Mouse (Mus musculus) MEL (cell line): Measurements from ENCODE around the gene Pigl. TPM values are rescaled to one million over a fixed set of nuclear protein-coding genes. Genes with fewer than 3 reads are reported as not detected.

ENCODE experiments used
- DNase-seq: peaks from one replicate; pipeline ENCODE4 v3.0.0; 2011; ENCODE audit warnings: low read depth, low spot score
- H3K27ac ChIP-seq: 2 replicates; pipeline ENCODE4 v1.5.1; 2012; ENCODE audit warnings: low read depth, mild to moderate bottlenecking, control low read depth, low read length, moderate library complexity; ENCODE audit not compliant: control insufficient read depth
- H3K27me3 ChIP-seq, 2 experiments: fragments of 150-350 bp in 1 of 2; sonication (generic) in 1 of 2; 2 replicates each; pipeline ENCODE4 v1.6.1; 2012; ENCODE audit warnings: low read length in 2 of 2, mild to moderate bottlenecking in 2 of 2, improper control_type of control experiment in 1 of 2, moderate library complexity in 1 of 2; ENCODE audit not compliant: insufficient read depth in 2 of 2, control insufficient read depth in 1 of 2
- H3K36me3 ChIP-seq, 2 experiments: 2 replicates each; pipeline ENCODE4 v1.6.1; 2012 to 2014; ENCODE audit warnings: low read length in 2 of 2, improper control_type of control experiment in 1 of 2, inconsistent platforms in 1 of 2, mild to moderate bottlenecking in 1 of 2; ENCODE audit not compliant: insufficient read depth in 2 of 2, control insufficient read depth in 1 of 2
- H3K4me1 ChIP-seq, 2 experiments: fragments of 150-350 bp in 1 of 2; sonication (generic) in 1 of 2; 2 replicates each; pipeline ENCODE4 v1.6.1; 2012; ENCODE audit warnings: low read length in 2 of 2, improper control_type of control experiment in 1 of 2, mild to moderate bottlenecking in 1 of 2; ENCODE audit not compliant: insufficient read depth in 2 of 2, control insufficient read depth in 1 of 2
- H3K4me3 ChIP-seq, 2 experiments: fragments of 150-350 bp in 1 of 2; sonication (generic) in 1 of 2; 2 replicates each; pipeline ENCODE4 v1.5.1; 2012; ENCODE audit warnings: low read depth in 2 of 2, low read length in 2 of 2, mild to moderate bottlenecking in 2 of 2, moderate library complexity in 2 of 2, control low read depth in 1 of 2, improper control_type of control experiment in 1 of 2; ENCODE audit not compliant: control insufficient read depth in 1 of 2, insufficient read depth in 1 of 2
- H3K79me2 ChIP-seq: 2 replicates; pipeline ENCODE4 v1.6.1; 2012; ENCODE audit warnings: mild to moderate bottlenecking, low read length, moderate library complexity; ENCODE audit not compliant: control insufficient read depth, poor library complexity, insufficient read depth
- H3K9ac ChIP-seq: 2 replicates; pipeline ENCODE4 v1.6.1; 2012; ENCODE audit warnings: low read depth, mild to moderate bottlenecking, control low read depth, low read length, moderate library complexity; ENCODE audit not compliant: control insufficient read depth, poor library complexity, severe bottlenecking
- H3K9me3 ChIP-seq: fragments of 150-350 bp; sonication (generic); replicated peaks from 2 replicates; pipeline ENCODE4 v1.6.1; 2012; ENCODE audit warnings: mild to moderate bottlenecking, low read length, improper control_type of control experiment, moderate library complexity; ENCODE audit not compliant: insufficient read depth
- CTCF ChIP-seq, 3 experiments: IDR thresholded peaks in 2 of 3; conservative IDR thresholded peaks in 1 of 3; 2 replicates each; pipeline ENCODE4 v1.5.1; 2011 to 2012; ENCODE audit warnings: low read length in 3 of 3, low read depth in 2 of 3, mild to moderate bottlenecking in 2 of 3, improper control_type of control experiment in 1 of 3, inconsistent platforms in 1 of 3, mixed read lengths in 1 of 3, moderate library complexity in 1 of 3; ENCODE audit not compliant: control insufficient read depth in 1 of 3, insufficient read depth in 1 of 3, poor library complexity in 1 of 3, severe bottlenecking in 1 of 3
- ETS1 ChIP-seq: IDR thresholded peaks from 2 replicates; pipeline ENCODE4 v1.6.1; 2012; ENCODE audit warnings: low read depth, mild to moderate bottlenecking, inconsistent platforms, low read length, improper control_type of control experiment, moderate library complexity
- HCFC1 ChIP-seq: IDR thresholded peaks from 2 replicates; pipeline ENCODE4 v1.6.1; 2012; ENCODE audit warnings: low read depth, mild to moderate bottlenecking, inconsistent platforms, low read length, improper control_type of control experiment, moderate library complexity
- JUND ChIP-seq: IDR thresholded peaks from 2 replicates; pipeline ENCODE4 v1.6.1; 2011; ENCODE audit warnings: low read depth, mild to moderate bottlenecking, improper control_type of control experiment, low read length
- MAX ChIP-seq: IDR thresholded peaks from 2 replicates; pipeline ENCODE4 v1.6.1; 2011; ENCODE audit warnings: low read length, improper control_type of control experiment
- MAZ ChIP-seq: IDR thresholded peaks from 2 replicates; pipeline ENCODE4 v1.6.1; 2012; ENCODE audit warnings: low read depth, mild to moderate bottlenecking, inconsistent platforms, low read length, improper control_type of control experiment
- MEF2A ChIP-seq: IDR thresholded peaks from 2 replicates; pipeline ENCODE4 v1.6.1; 2014; ENCODE audit warnings: low read depth, mild to moderate bottlenecking, inconsistent platforms, low read length, improper control_type of control experiment; ENCODE audit not compliant: poor library complexity, insufficient replicate concordance, severe bottlenecking; ENCODE audit errors: extremely low read depth
- MYC ChIP-seq: IDR thresholded peaks from 2 replicates; pipeline ENCODE4 v1.6.1; 2011; ENCODE audit warnings: low read depth, mild to moderate bottlenecking, low read length, improper control_type of control experiment, moderate library complexity
- NELFE ChIP-seq: IDR thresholded peaks from 2 replicates; pipeline ENCODE4 v1.6.1; 2011; ENCODE audit warnings: low read depth, low read length, improper control_type of control experiment
- POLR2A ChIP-seq, 2 experiments: IDR thresholded peaks; 2 replicates each; pipeline ENCODE4 v1.6.1; 2011 to 2012; ENCODE audit warnings: low read length in 2 of 2, mild to moderate bottlenecking in 2 of 2, control low read depth in 1 of 2, improper control_type of control experiment in 1 of 2, low read depth in 1 of 2, moderate library complexity in 1 of 2; ENCODE audit not compliant: control insufficient read depth in 1 of 2, insufficient read depth in 1 of 2, poor library complexity in 1 of 2
- POLR2AphosphoS2 ChIP-seq: IDR thresholded peaks from 2 replicates; pipeline ENCODE4 v1.6.1; 2011; ENCODE audit warnings: low read length, improper control_type of control experiment
- POLR2AphosphoS5 ChIP-seq: IDR thresholded peaks from 2 replicates; pipeline ENCODE4 v1.6.1; 2012; ENCODE audit warnings: low read depth, borderline replicate concordance, mild to moderate bottlenecking, inconsistent platforms, low read length, moderate library complexity, mixed read lengths
- TBP ChIP-seq: IDR thresholded peaks from 2 replicates; pipeline ENCODE4 v1.8.0; 2011; ENCODE audit warnings: low read depth, low read length, improper control_type of control experiment
- TCF12 ChIP-seq: IDR thresholded peaks from 2 replicates; pipeline ENCODE4 v1.6.1; 2014; ENCODE audit warnings: low read depth, mild to moderate bottlenecking, inconsistent platforms, low read length, improper control_type of control experiment, moderate library complexity
- UBTF ChIP-seq: IDR thresholded peaks from 2 replicates; pipeline ENCODE4 v1.6.1; 2012; ENCODE audit warnings: low read depth, mild to moderate bottlenecking, inconsistent platforms, low read length, improper control_type of control experiment, moderate library complexity, borderline replicate concordance; ENCODE audit not compliant: insufficient read depth
- USF1 ChIP-seq: IDR thresholded peaks from 2 replicates; pipeline ENCODE4 v1.6.1; 2014; ENCODE audit warnings: low read depth, mild to moderate bottlenecking, inconsistent platforms, low read length, improper control_type of control experiment, moderate library complexity
- USF2 ChIP-seq, 2 experiments: IDR thresholded peaks; 2 replicates each; pipeline ENCODE4 v1.6.1; 2011 to 2012; ENCODE audit warnings: improper control_type of control experiment in 2 of 2, low read length in 2 of 2, borderline replicate concordance in 1 of 2, inconsistent platforms in 1 of 2, low read depth in 1 of 2, mild to moderate bottlenecking in 1 of 2; ENCODE audit not compliant: insufficient read depth in 1 of 2
- ZMIZ1 ChIP-seq: IDR thresholded peaks from 2 replicates; pipeline ENCODE4 v1.6.1; 2012; ENCODE audit warnings: low read depth, mild to moderate bottlenecking, inconsistent platforms, low read length, improper control_type of control experiment, moderate library complexity
- ZNF384 ChIP-seq: IDR thresholded peaks from 2 replicates; pipeline ENCODE4 v1.6.1; 2012; ENCODE audit warnings: low read depth, mild to moderate bottlenecking, inconsistent platforms, low read length, improper control_type of control experiment
- polyA plus RNA-seq, 2 experiments: library from polyadenylated mRNA; stranded (reverse) in 1 of 2; unstranded in 1 of 2; fragments of >175 nt in 1 of 2; fragments of >200 nt in 1 of 2; gene quantifications; 2 replicates each; pipeline versions ENCODE4 v1.2.1 to v1.2.4; 2012; ENCODE audit warnings: low replicate concordance in 2 of 2, low read depth in 1 of 2; ENCODE audit not compliant: insufficient read length in 2 of 2, insufficient read depth in 1 of 2, missing spikeins in 1 of 2
- total RNA-seq: library from RNA; depleted of rRNA; stranded (reverse); fragments of 300-350 nt; gene quantifications from 2 replicates; pipeline ENCODE4 v1.2.3, GENCODE M21; 2012

The Pigl gene
- total and polyA plus RNA-seq, 3 experiments = 2.0 to 4.1 TPM; not detected in 1

DNA sequence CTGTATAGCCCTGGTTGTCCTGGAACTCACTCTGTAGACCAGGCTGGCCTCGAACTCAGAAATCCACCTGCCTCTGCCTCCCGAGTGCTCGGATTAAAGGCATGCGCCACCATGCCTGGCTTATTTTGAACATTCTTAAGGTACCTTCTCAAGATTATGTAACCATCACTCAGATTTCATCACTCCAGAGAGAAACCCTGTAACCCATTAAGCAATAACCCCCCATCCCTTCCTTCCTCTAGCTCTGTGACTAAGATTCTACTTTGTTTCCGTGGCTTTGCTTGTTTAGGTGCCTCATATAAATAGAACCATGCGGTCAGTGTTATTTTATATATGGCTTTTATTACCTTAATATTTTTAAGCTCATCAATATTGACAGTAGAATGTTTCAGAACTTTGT is 12.2 kb downstream of the Pigl start:
- no peak for DNase-seq
- Histone ChIP-seq H3K4me1 (peaks cover 21 to 29% of the 10 kb centered on the region in 2 experiments), H3K36me3 (peaks cover 0 to 26% of the 10 kb centered on the region in 2 experiments; a peak in 2 of 4 replicates), H3K9me3 (no peaks in the 10 kb centered on the region), H3K9ac (no peak overlapping the region), H3K79me2 (no peaks in the 10 kb centered on the region), H3K27ac (no peak overlapping the region), H3K4me3 (no peak overlapping the region), H3K27me3 (no peaks in the 10 kb centered on the region)
- TF ChIP-seq ZMIZ1 = no peak
- TF ChIP-seq MEF2A = no peak
- TF ChIP-seq POLR2AphosphoS2 = no peak
- no peak for TF ChIP-seq JUND
- TF ChIP-seq HCFC1 = no peak
- TF ChIP-seq CTCF (IDR thresholded peaks at IDR 0.05 in 2 of 3, conservative IDR thresholded peaks at IDR 0.05 in 1 of 3; ENCODE audit: control insufficient read depth in 1 of 3, insufficient read depth in 1 of 3, low read depth in 2 of 3, low read length in 3 of 3, poor library complexity in 1 of 3, severe bottlenecking in 1 of 3) = no peak
- TF ChIP-seq MAX = no peak

DNA sequence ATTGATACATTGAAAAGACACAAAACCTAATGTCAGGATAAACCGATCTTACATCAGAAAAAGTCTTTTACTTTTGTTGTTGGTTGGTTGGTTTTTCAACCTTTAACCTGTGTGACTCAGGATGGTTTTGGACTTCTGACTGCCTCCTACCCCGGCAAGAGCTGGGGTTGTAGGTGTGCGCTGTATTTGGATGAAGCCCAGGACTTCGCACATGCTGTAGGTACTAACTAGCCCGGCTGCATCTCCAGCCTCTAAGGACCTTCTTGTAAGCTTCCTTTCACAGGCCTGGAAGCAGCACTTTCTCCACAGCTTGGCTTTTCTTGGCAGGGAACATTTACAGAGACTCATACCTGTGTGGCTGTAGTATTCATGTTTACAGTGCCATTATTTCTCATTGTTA is 15.3 kb downstream of the Pigl start:
- TF ChIP-seq MAZ (no peak), ZNF384 (no peak)
- no peaks in the 10 kb centered on the region for H3K79me2 ChIP-seq
- H3K4me1 ChIP-seq = peaks cover 0 to 3% of the 10 kb centered on the region in 2 experiments; a peak in 2 of 4 replicates
- H3K27ac ChIP-seq = no peak overlapping the region
- DNase-seq = no peak
- peaks cover 0 to 1% of the 10 kb centered on the region in 2 experiments; a peak in 2 of 4 replicates for H3K36me3 ChIP-seq
- no peaks in the 10 kb centered on the region for H3K9me3 ChIP-seq
- no peak overlapping the region for H3K9ac ChIP-seq
- no peak overlapping the region for H3K4me3 ChIP-seq
- H3K27me3 ChIP-seq = no peaks in the 10 kb centered on the region

- no peak overlapping the region for H3K4me3 ChIP-seq
- no peaks in the 10 kb centered on the region for H3K9me3 ChIP-seq
- H3K36me3 ChIP-seq = no peaks in the 10 kb centered on the region
- H3K27me3 ChIP-seq = no peaks in the 10 kb centered on the region
- no peak overlapping the region for H3K9ac ChIP-seq
- no peak for DNase-seq
- TF ChIP-seq POLR2AphosphoS5 (no peak), NELFE (no peak), UBTF (no peak), MYC (no peak), POLR2A (IDR thresholded peaks at IDR 0.05; ENCODE audit: control insufficient read depth in 1 of 2, insufficient read depth in 1 of 2, low read depth in 1 of 2, low read length in 2 of 2, poor library complexity in 1 of 2) (no peak), TCF12 (no peak), POLR2AphosphoS2 (no peak), USF2 (IDR thresholded peaks at IDR 0.05; ENCODE audit: borderline replicate concordance in 1 of 2, insufficient read depth in 1 of 2, low read depth in 1 of 2, low read length in 2 of 2) (no peak), ETS1 (no peak), USF1 (no peak), TBP (no peak), MAZ (no peak)
- TF ChIP-seq, all 39 proteins: peak for 0
- no peak overlapping the region for H3K27ac ChIP-seq
- no peaks in the 10 kb centered on the region for H3K79me2 ChIP-seq
- no peaks in the 10 kb centered on the region for H3K4me1 ChIP-seq
Observed at GRCm38 (mm10) chr11:62476156-62476555, 17.9 kb downstream of the Pigl start.
